Mouse (Mus musculus) cerebellum, adult 2 months (tissue): ENCODE measurements at regions not wholly inside any gene's neighbourhood (a gene's known extent, or its start where the extent isn't known, plus 50 kb on each side); places are given as distances from the start of the nearest gene placed in this dataset.

Source experiments
- CTCF ChIP-seq: fragments of 200-500 bp; IDR thresholded peaks from 2 replicates; pipeline ENCODE4 v1.5.1; 2011; ENCODE audit warnings: low read depth, mild to moderate bottlenecking, control low read depth, low read length, moderate library complexity, borderline replicate concordance; ENCODE audit not compliant: insufficient read depth
- POLR2A ChIP-seq: fragments of 200-500 bp; IDR thresholded peaks from 2 replicates; pipeline ENCODE4 v1.6.1; 2011; ENCODE audit warnings: low read length, control low read depth, borderline replicate concordance; ENCODE audit not compliant: insufficient read depth

- TF ChIP-seq CTCF (no peak), POLR2A (no peak)
Observed at GRCm38 (mm10) chr1:176671081-176671480, 142.8 kb downstream of the Cep170 start.
